In genomic region chr7:77311661-77312060, GRCm38 (mm10) we compare ENCODE assay signal across 26 mouse cellular contexts.
A peak's percentile ranks its signal among the peaks of the same experiment; 100 is the strongest.
DNase-seq lines count a peak whose midpoint lies in the region; ATAC-seq and TF ChIP-seq lines count a peak whose summit lies in the region.
"Had no signal": no experiment of that assay in that cellular context is flagged by ENCODE, and none has a peak within 500 bp of the region (broad histone marks: within the 10 kb centered on the region; RNA-seq: fewer than 3 reads in every experiment).

No protein-coding gene starts in this region.

- no peaks in the 10 kb centered on the region for H3K27me3 ChIP-seq in forebrain, embryonic 14.5 days (replicated peaks; ENCODE audit: control insufficient read depth, insufficient read depth, low read length)
- no peaks in the 10 kb centered on the region for H3K27me3 ChIP-seq in forebrain, embryonic 12.5 days
- H3K27me3 ChIP-seq in lung, embryonic 14.5 days (ENCODE audit: insufficient read depth, low read length), result no peaks in the 10 kb centered on the region
- H3K27me3 ChIP-seq in kidney, adult 2 months (replicated peaks; ENCODE audit: control insufficient read depth, insufficient read depth, low read length), result no peaks in the 10 kb centered on the region; the same call in 1 of the 2 replicates
- H3K27me3 ChIP-seq: CH12.LX; embryonic facial prominence, embryonic 13.5 days; hindbrain, embryonic 12.5 days; hindbrain, embryonic 15.5 days; Patski had no signal

- TF ChIP-seq CTCF in lung, embryonic 14.5 days (IDR thresholded peaks at IDR 0.05; ENCODE audit: low read depth), result no peak
- no peak for TF ChIP-seq CTCF in kidney, adult 2 months (conservative IDR thresholded peaks at IDR 0.05; ENCODE audit: insufficient read depth, insufficient read length, low read depth, low read length)

- no peak overlapping the region for H3K27ac ChIP-seq in forebrain, embryonic 14.5 days (ENCODE audit: low read depth, low read length)
- H3K27ac ChIP-seq in forebrain, embryonic 12.5 days, result no peak overlapping the region
- no peak overlapping the region for H3K27ac ChIP-seq in lung, embryonic 14.5 days (ENCODE audit: low read depth)
- no peak overlapping the region for H3K27ac ChIP-seq in kidney, adult 2 months (ENCODE audit: insufficient read depth, low read depth, low read length)
- H3K27ac ChIP-seq: embryonic facial prominence, embryonic 10.5 days; embryonic facial prominence, embryonic 13.5 days; gastrocnemius, adult 2 months; hindbrain, embryonic 12.5 days; hindbrain, embryonic 15.5 days had no signal

- DNase-seq in forebrain, embryonic 14.5 days (ENCODE audit: low spot score), result peak; percentile 75
- peak; percentile 80 for DNase-seq in lung, embryonic 14.5 days
- no peak for DNase-seq in lung, postnatal 4 days
- DNase-seq in brain, adult 2 months (ENCODE audit: low read depth, low spot score), result peak; percentile 4
- no peak for DNase-seq in kidney, adult 2 months
- DNase-seq: adrenal gland, postnatal 10 days; adrenal gland, postnatal 36 days; B cell, adult 2 months; cerebellum, adult 11-12 months; cerebellum, adult 8-10 months; cerebellum, postnatal 36 days; embryo, embryonic 11 days; gastrocnemius, adult 2 months; gastrocnemius, postnatal 14 days; heart, adult 11 months had no signal

- 62% methylated on average over 2 of the region's 2 CpGs for WGBS in forebrain, embryonic 14.5 days
- 77% methylated on average over 2 of the region's 2 CpGs for WGBS in forebrain, embryonic 12.5 days
- WGBS in lung, embryonic 14.5 days, result 42% methylated on average over 2 of the region's 2 CpGs
- 80% methylated on average over 2 of the region's 2 CpGs for WGBS in kidney, adult 2 months

- H3K4me3 ChIP-seq in forebrain, embryonic 14.5 days (ENCODE audit: low read depth, low read length), result no peak overlapping the region
- H3K4me3 ChIP-seq in forebrain, embryonic 12.5 days (replicated peaks), result no peak overlapping the region
- no peak overlapping the region for H3K4me3 ChIP-seq in lung, embryonic 14.5 days (ENCODE audit: low read depth, low read length)
- no peak overlapping the region for H3K4me3 ChIP-seq in kidney, adult 2 months (ENCODE audit: insufficient read depth, low read depth, low read length)
- H3K4me3 ChIP-seq: embryonic facial prominence, embryonic 10.5 days; embryonic facial prominence, embryonic 13.5 days; erythroblast, embryonic 14.5 days; gastrocnemius, adult 2 months; hindbrain, embryonic 12.5 days; hindbrain, embryonic 15.5 days had no signal

- no peak overlapping the region for H3K4me2 ChIP-seq in forebrain, embryonic 14.5 days (ENCODE audit: low read length)
- no peak overlapping the region for H3K4me2 ChIP-seq in forebrain, embryonic 12.5 days
- no peak overlapping the region for H3K4me2 ChIP-seq in lung, embryonic 14.5 days
- H3K4me2 ChIP-seq: embryonic facial prominence, embryonic 13.5 days; heart, embryonic 11.5 days; hindbrain, embryonic 12.5 days; hindbrain, embryonic 15.5 days had no signal

- ATAC-seq in forebrain, embryonic 14.5 days, result 0 out of 2 replicates have a peak, but pooled peaks have one; percentile 48
- no peak for ATAC-seq in forebrain, embryonic 12.5 days (ENCODE audit: low FRiP score)
- peak; percentile 90 for ATAC-seq in lung, embryonic 14.5 days (ENCODE audit: insufficient read depth)
- ATAC-seq: intestine, postnatal 0 days; Patski had no signal

- no peaks in the 10 kb centered on the region for H3K9me3 ChIP-seq in forebrain, embryonic 14.5 days (replicated peaks; ENCODE audit: control insufficient read depth, low read length)
- H3K9me3 ChIP-seq in forebrain, embryonic 12.5 days, result no peaks in the 10 kb centered on the region
- H3K9me3 ChIP-seq in lung, embryonic 14.5 days (ENCODE audit: low read depth, low read length), result no peaks in the 10 kb centered on the region
- H3K9me3 ChIP-seq: embryonic facial prominence, embryonic 10.5 days; embryonic facial prominence, embryonic 13.5 days; G1E; hindbrain, embryonic 12.5 days; hindbrain, embryonic 15.5 days had no signal

- H3K9ac ChIP-seq in forebrain, embryonic 14.5 days (ENCODE audit: low read length), result no peak overlapping the region
- no peak overlapping the region for H3K9ac ChIP-seq in forebrain, embryonic 12.5 days
- H3K9ac ChIP-seq in lung, embryonic 14.5 days, result no peak overlapping the region
- H3K9ac ChIP-seq: embryonic facial prominence, embryonic 13.5 days; hindbrain, embryonic 12.5 days; hindbrain, embryonic 15.5 days had no signal

- no peaks in the 10 kb centered on the region for H3K36me3 ChIP-seq in forebrain, embryonic 14.5 days (ENCODE audit: control insufficient read depth, insufficient read depth, low read length)
- no peaks in the 10 kb centered on the region for H3K36me3 ChIP-seq in forebrain, embryonic 12.5 days (replicated peaks)
- no peaks in the 10 kb centered on the region for H3K36me3 ChIP-seq in lung, embryonic 14.5 days (ENCODE audit: insufficient read depth)
- H3K36me3 ChIP-seq in kidney, adult 2 months (ENCODE audit: control insufficient read depth, insufficient read depth, low read length), result no peaks in the 10 kb centered on the region
- H3K36me3 ChIP-seq: embryonic facial prominence, embryonic 10.5 days; embryonic facial prominence, embryonic 13.5 days; G1E; hindbrain, embryonic 12.5 days; hindbrain, embryonic 15.5 days had no signal

- TF ChIP-seq POLR2A in kidney, adult 2 months (IDR thresholded peaks at IDR 0.05; ENCODE audit: low read depth, low read length), result no peak

- no peaks in the 10 kb centered on the region for H3K4me1 ChIP-seq in forebrain, embryonic 14.5 days (ENCODE audit: control insufficient read depth, insufficient read depth, low read length)
- H3K4me1 ChIP-seq in forebrain, embryonic 12.5 days, result no peaks in the 10 kb centered on the region
- no peaks in the 10 kb centered on the region for H3K4me1 ChIP-seq in lung, embryonic 14.5 days (ENCODE audit: insufficient read depth)
- no peaks in the 10 kb centered on the region for H3K4me1 ChIP-seq in kidney, adult 2 months (ENCODE audit: control insufficient read depth, insufficient read depth, low read length)
- H3K4me1 ChIP-seq: embryonic facial prominence, embryonic 10.5 days; embryonic facial prominence, embryonic 13.5 days; hindbrain, embryonic 12.5 days; hindbrain, embryonic 15.5 days had no signal

Comparison
In these comparisons a context has a peak if more than half of its experiments do, and no peak if none do; other contexts are left out.
1. DNase-seq: peak in forebrain, embryonic 14.5 days (single experiment), lung, embryonic 14.5 days (single experiment) and brain, adult 2 months (single experiment); none in lung, postnatal 4 days (0 of 2) and kidney, adult 2 months (single experiment).